13 mouse cellular contexts compared by ENCODE assay signal in the genomic region with DNA sequence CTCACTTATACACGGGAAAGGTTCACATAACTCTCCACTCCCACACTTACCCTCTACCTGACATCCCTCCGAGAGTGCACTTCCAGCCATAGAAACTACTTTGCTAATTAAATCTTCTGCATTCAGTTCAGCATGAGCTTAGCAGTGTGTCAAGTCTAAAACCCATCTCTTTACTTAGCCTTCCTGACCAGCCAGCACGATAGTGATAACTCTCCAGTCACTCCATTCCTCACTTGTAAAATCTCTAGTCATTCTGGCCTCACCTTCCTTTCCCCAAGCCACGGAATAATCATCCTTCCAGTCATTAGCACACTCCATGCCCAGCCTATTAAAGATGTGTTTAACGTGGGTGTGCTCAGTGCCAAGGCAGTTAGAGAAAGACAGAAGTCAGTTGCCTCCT.
"Had no signal": no experiment of that assay in that cellular context is flagged by ENCODE, and none has a peak within 500 bp of the region (broad histone marks: within the 10 kb centered on the region; RNA-seq: fewer than 3 reads in every experiment).

No protein-coding gene starts in this region.

- H3K4me1 ChIP-seq: neural tube, embryonic 15.5 days had no signal

- H3K4me3 ChIP-seq: limb, embryonic 10.5 days; midbrain, embryonic 13.5 days; myocyte; neural tube, embryonic 15.5 days had no signal

- H3K4me2 ChIP-seq: midbrain, embryonic 13.5 days; neural tube, embryonic 15.5 days had no signal

- H3K36me3 ChIP-seq: limb, embryonic 10.5 days; midbrain, embryonic 13.5 days; neural tube, embryonic 15.5 days had no signal

- H3K27me3 ChIP-seq: midbrain, embryonic 13.5 days; neural tube, embryonic 15.5 days had no signal

- DNase-seq: kidney, adult 11 months; kidney, adult 9 months; kidney, postnatal 14 days; lung, adult 2 months; lung, postnatal 36 days; right cerebral cortex, adult 18-20 months; thymus, postnatal 4 days had no signal

- H3K27ac ChIP-seq: limb, embryonic 10.5 days; midbrain, embryonic 13.5 days; neural tube, embryonic 15.5 days; stomach, postnatal 0 days had no signal

- ATAC-seq: lung, postnatal 0 days; midbrain, embryonic 13.5 days had no signal

- H3K9me3 ChIP-seq: limb, embryonic 10.5 days; midbrain, embryonic 13.5 days; neural tube, embryonic 15.5 days had no signal

- H3K9ac ChIP-seq: midbrain, embryonic 13.5 days; neural tube, embryonic 15.5 days had no signal
